Mouse (Mus musculus): ENCODE data around the gene Amph. TPM values are rescaled to one million over a fixed set of nuclear protein-coding genes. Genes with fewer than 3 reads are reported as not detected.
A peak's percentile ranks its signal among the peaks of the same experiment; 100 is the strongest.

The Amph gene
- polyA plus RNA-seq, 1 experiment from 2014 or later = 0.11 TPM

DNA sequence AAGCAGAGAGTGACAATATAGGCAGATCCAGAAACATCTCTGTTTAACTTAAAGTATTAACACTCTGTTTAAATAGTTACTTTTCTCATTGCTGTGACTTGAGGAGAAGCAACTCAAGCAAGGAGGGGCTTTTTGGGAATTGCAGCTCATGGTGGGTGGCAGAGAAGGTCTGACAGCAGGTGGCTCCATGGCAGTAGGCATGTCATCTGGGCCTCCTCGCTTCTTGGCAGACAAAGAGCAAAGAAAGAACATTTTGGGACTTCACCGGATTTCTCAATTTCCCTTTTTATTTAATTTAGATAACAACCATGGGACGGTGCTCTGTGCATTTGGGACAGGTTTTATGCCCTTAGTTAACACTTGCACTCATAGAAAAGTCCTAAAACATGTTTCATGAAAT lies 195.8 kb downstream of the Amph start:
- Histone ChIP-seq H3K4me3 (ENCODE audit: low read depth, low read length) (no peak overlapping the region), H3K4me1 (ENCODE audit: control insufficient read depth, low read depth, low read length) (peaks cover 8% of the 10 kb centered on the region), H3K9ac (ENCODE audit: low read depth, low read length) (no peak overlapping the region), H3K27ac (ENCODE audit: low read length) (no peak overlapping the region), H3K4me2 (ENCODE audit: low read depth, low read length) (no peak overlapping the region), H3K9me3 (replicated peaks; ENCODE audit: control insufficient read depth, low read length) (no peaks in the 10 kb centered on the region), H3K36me3 (ENCODE audit: control insufficient read depth, insufficient read depth) (no peaks in the 10 kb centered on the region), H3K27me3 (ENCODE audit: control insufficient read depth, insufficient read depth, low read depth, low read length) (no peaks in the 10 kb centered on the region)
- ATAC-seq (ENCODE audit: low read depth) = no peak
- 73% methylated on average over 3 of the region's 3 CpGs for WGBS (ENCODE audit: insufficient replicate concordance)

- ATAC-seq (ENCODE audit: low read depth) = peak; percentile 66
Measured at GRCm38 (mm10) chr13:19147468-19147867, 199.5 kb downstream of the Amph start.

DNA sequence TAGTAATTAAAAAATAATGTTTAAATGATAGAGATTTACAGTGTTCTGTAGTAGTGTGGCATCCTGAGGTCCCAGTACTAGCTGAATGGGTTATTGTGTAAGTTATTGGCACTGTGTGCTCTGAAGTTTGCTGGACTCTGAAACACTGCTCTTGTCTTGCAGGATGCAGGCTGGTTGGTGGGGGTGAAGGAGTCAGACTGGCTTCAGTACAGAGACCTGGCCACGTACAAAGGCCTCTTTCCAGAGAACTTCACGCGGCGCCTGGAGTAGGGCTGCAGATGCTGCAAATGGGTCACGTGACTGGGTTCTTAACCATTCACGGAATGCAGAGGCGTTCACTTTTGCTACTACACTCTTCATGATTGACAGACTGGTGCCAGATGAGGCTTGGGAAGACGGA lies 201.6 kb downstream of the Amph start:
- Histone ChIP-seq H3K36me3 (ENCODE audit: control insufficient read depth, insufficient read depth) (no peaks in the 10 kb centered on the region), H3K4me3 (ENCODE audit: low read depth, low read length) (no peak overlapping the region), H3K27ac (ENCODE audit: low read length) (no peak overlapping the region), H3K4me2 (ENCODE audit: low read depth, low read length) (no peak overlapping the region), H3K9ac (ENCODE audit: low read depth, low read length) (no peak overlapping the region), H3K9me3 (replicated peaks; ENCODE audit: control insufficient read depth, low read length) (no peaks in the 10 kb centered on the region), H3K27me3 (ENCODE audit: control insufficient read depth, insufficient read depth, low read depth, low read length) (no peaks in the 10 kb centered on the region), H3K4me1 (ENCODE audit: control insufficient read depth, low read depth, low read length) (peaks cover 5% of the 10 kb centered on the region)
- WGBS (ENCODE audit: insufficient replicate concordance) = 81% methylated on average over 8 of the region's 8 CpGs
- no peak for ATAC-seq (ENCODE audit: low read depth)

More at GRCm38 (mm10) chr13:19147468-19147867, 199.5 kb downstream of the Amph start:
- Histone ChIP-seq H3K27ac (ENCODE audit: low read length) (peak overlapping the region; percentile 53; the same call in 1 of the 2 replicates), H3K9me3 (replicated peaks; ENCODE audit: control insufficient read depth, low read length) (no peaks in the 10 kb centered on the region), H3K4me1 (ENCODE audit: control insufficient read depth, low read depth, low read length) (peaks cover 5% of the 10 kb centered on the region), H3K27me3 (ENCODE audit: control insufficient read depth, insufficient read depth, low read depth, low read length) (no peaks in the 10 kb centered on the region), H3K36me3 (ENCODE audit: control insufficient read depth, insufficient read depth) (no peaks in the 10 kb centered on the region), H3K4me2 (ENCODE audit: low read depth, low read length) (no peak overlapping the region), H3K4me3 (ENCODE audit: low read depth, low read length) (no peak overlapping the region), H3K9ac (ENCODE audit: low read depth, low read length) (no peak overlapping the region)
- 61% methylated on average over 3 of the region's 3 CpGs for WGBS (ENCODE audit: insufficient replicate concordance)

GRCm38 (mm10) chr13:19150438-19151301 lies 202.7 kb downstream of the Amph start:
- H3K36me3 ChIP-seq (ENCODE audit: control insufficient read depth, insufficient read depth) = no peaks in the 10 kb centered on the region
- no peaks in the 10 kb centered on the region for H3K27me3 ChIP-seq (ENCODE audit: control insufficient read depth, insufficient read depth, low read depth, low read length)
- no peak overlapping the region for H3K4me2 ChIP-seq (ENCODE audit: low read depth, low read length)
- H3K27ac ChIP-seq (ENCODE audit: low read length) = no peak overlapping the region
- no peak overlapping the region for H3K4me3 ChIP-seq (ENCODE audit: low read depth, low read length)
- peak; percentile 83 for ATAC-seq (ENCODE audit: low read depth)
- peaks cover 5% of the 10 kb centered on the region for H3K4me1 ChIP-seq (ENCODE audit: control insufficient read depth, low read depth, low read length)
- WGBS (ENCODE audit: insufficient replicate concordance) = 40% methylated on average over 12 of the region's 12 CpGs
- no peak overlapping the region for H3K9ac ChIP-seq (ENCODE audit: low read depth, low read length)
- H3K9me3 ChIP-seq (replicated peaks; ENCODE audit: control insufficient read depth, low read length) = no peaks in the 10 kb centered on the region

DNA sequence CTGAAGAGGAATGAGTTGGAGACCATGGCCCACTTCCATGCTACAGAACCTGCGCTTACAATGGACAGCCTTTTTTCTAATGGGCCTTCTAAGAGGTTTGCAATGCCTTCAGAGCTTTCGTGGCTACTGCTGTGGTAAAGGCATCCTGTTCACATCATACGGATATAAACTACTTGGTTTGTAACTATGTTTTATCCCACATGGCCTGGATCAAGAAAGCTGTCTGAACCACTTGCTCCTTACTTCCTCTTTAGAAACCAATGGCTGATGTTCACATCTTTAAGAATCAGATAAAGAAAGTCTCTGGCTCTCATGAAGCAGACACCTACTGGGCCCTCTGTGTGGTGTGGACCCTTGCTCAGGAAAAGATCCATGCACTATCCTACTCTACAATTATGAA lies 204.1 kb downstream of the Amph start:
- Histone ChIP-seq H3K36me3 (ENCODE audit: control insufficient read depth, insufficient read depth) (no peaks in the 10 kb centered on the region), H3K9me3 (replicated peaks; ENCODE audit: control insufficient read depth, low read length) (no peaks in the 10 kb centered on the region), H3K4me2 (ENCODE audit: low read depth, low read length) (no peak overlapping the region), H3K4me3 (ENCODE audit: low read depth, low read length) (no peak overlapping the region), H3K9ac (ENCODE audit: low read depth, low read length) (no peak overlapping the region), H3K27ac (ENCODE audit: low read length) (no peak overlapping the region), H3K4me1 (ENCODE audit: control insufficient read depth, low read depth, low read length) (peaks cover 5% of the 10 kb centered on the region), H3K27me3 (ENCODE audit: control insufficient read depth, insufficient read depth, low read depth, low read length) (no peaks in the 10 kb centered on the region)
- WGBS (ENCODE audit: insufficient replicate concordance) = 53% methylated on average over 3 of the region's 3 CpGs
- no peak for ATAC-seq (ENCODE audit: low read depth)

DNA sequence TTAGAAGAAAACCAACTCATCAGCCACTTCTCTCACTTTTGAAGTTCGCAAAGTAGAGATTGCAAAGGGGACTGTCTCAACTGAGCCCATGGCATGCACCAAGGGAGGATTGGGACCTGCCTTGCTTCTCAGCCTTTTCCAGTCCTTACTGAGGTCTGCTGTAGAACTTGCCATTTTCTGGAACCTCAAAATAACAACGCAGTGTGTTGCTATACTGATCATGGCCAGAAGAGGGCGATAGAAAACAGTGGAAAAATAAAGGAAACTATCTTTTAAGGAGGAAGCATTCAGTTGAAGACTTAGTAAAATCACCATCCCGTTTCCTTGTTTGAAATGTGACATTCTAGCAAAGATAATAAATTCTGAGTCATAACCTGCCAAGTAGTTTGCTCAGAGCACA lies 210.5 kb downstream of the Amph start:
- Histone ChIP-seq H3K9ac (ENCODE audit: low read depth, low read length) (no peak overlapping the region), H3K4me2 (ENCODE audit: low read depth, low read length) (no peak overlapping the region), H3K27me3 (ENCODE audit: control insufficient read depth, insufficient read depth, low read depth, low read length) (no peaks in the 10 kb centered on the region), H3K27ac (ENCODE audit: low read length) (no peak overlapping the region), H3K9me3 (replicated peaks; ENCODE audit: control insufficient read depth, low read length) (no peaks in the 10 kb centered on the region), H3K4me1 (ENCODE audit: control insufficient read depth, low read depth, low read length) (no peaks in the 10 kb centered on the region), H3K4me3 (ENCODE audit: low read depth, low read length) (no peak overlapping the region), H3K36me3 (ENCODE audit: control insufficient read depth, insufficient read depth) (no peaks in the 10 kb centered on the region)
- no peak for ATAC-seq (ENCODE audit: low read depth)
- WGBS (ENCODE audit: insufficient replicate concordance) = 17% methylated on average over 4 of the region's 4 CpGs

GRCm38 (mm10) chr13:19160616-19161015 lies 212.6 kb downstream of the Amph start:
- no peaks in the 10 kb centered on the region for H3K27me3 ChIP-seq (ENCODE audit: control insufficient read depth, insufficient read depth, low read depth, low read length)
- no peaks in the 10 kb centered on the region for H3K4me1 ChIP-seq (ENCODE audit: control insufficient read depth, low read depth, low read length)
- no peak overlapping the region for H3K27ac ChIP-seq (ENCODE audit: low read length)
- H3K9me3 ChIP-seq (replicated peaks; ENCODE audit: control insufficient read depth, low read length) = no peaks in the 10 kb centered on the region
- H3K9ac ChIP-seq (ENCODE audit: low read depth, low read length) = no peak overlapping the region
- WGBS (ENCODE audit: insufficient replicate concordance) = 74% methylated on average over 7 of the region's 7 CpGs
- H3K36me3 ChIP-seq (ENCODE audit: control insufficient read depth, insufficient read depth) = no peaks in the 10 kb centered on the region
- no peak for ATAC-seq (ENCODE audit: low read depth)
- H3K4me2 ChIP-seq (ENCODE audit: low read depth, low read length) = no peak overlapping the region
- no peak overlapping the region for H3K4me3 ChIP-seq (ENCODE audit: low read depth, low read length)

DNA sequence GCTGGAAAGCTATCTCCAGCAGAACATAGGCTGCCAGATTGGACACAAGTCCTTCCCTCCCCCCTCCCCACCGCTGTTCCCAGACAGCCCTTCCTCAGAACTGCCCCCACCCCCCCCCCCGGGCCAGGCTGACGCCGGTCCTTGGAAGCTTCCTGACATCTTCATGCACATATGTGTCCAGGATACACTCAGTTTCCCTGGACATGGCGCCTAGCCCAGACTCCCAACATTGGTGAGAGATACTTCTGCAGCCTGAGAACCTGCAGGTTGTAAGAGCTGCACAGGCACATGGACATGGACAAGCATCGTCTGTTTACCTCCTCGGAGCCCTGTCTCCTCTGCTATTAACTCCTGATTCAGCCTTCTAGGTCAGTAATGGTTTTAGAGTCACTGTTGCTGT lies 213.1 kb downstream of the Amph start:
- no peak overlapping the region for H3K27ac ChIP-seq (ENCODE audit: low read length)
- 59% methylated on average over 6 of the region's 7 CpGs for WGBS (ENCODE audit: insufficient replicate concordance)
- no peaks in the 10 kb centered on the region for H3K36me3 ChIP-seq (ENCODE audit: control insufficient read depth, insufficient read depth)
- ATAC-seq (ENCODE audit: low read depth) = no peak
- no peak overlapping the region for H3K4me2 ChIP-seq (ENCODE audit: low read depth, low read length)
- H3K9ac ChIP-seq (ENCODE audit: low read depth, low read length) = no peak overlapping the region
- no peaks in the 10 kb centered on the region for H3K4me1 ChIP-seq (ENCODE audit: control insufficient read depth, low read depth, low read length)
- H3K4me3 ChIP-seq (ENCODE audit: low read depth, low read length) = no peak overlapping the region
- no peaks in the 10 kb centered on the region for H3K9me3 ChIP-seq (replicated peaks; ENCODE audit: control insufficient read depth, low read length)
- no peaks in the 10 kb centered on the region for H3K27me3 ChIP-seq (ENCODE audit: control insufficient read depth, insufficient read depth, low read depth, low read length)

DNA sequence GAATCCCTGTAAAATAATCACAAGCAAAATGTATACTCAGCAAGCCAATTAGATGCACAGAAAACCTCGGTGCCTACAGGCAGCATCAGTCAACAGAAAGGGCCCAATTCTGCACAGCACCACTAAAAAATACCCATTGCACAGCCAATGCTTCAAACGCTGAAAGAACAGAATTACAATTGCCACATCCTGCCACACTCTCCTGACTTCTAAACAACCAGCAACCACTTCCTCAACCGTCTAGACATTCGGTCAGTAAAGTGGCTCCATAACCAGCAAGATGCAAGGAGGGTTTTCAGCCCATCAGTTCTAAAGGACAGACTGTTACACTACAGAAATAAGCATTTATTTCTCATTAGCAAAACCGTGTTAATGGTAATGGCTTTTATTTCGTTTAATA lies 214.1 kb downstream of the Amph start:
- ATAC-seq (ENCODE audit: low read depth) = no peak
- no peaks in the 10 kb centered on the region for H3K27me3 ChIP-seq (ENCODE audit: control insufficient read depth, insufficient read depth, low read depth, low read length)
- H3K4me2 ChIP-seq (ENCODE audit: low read depth, low read length) = no peak overlapping the region
- no peaks in the 10 kb centered on the region for H3K36me3 ChIP-seq (ENCODE audit: control insufficient read depth, insufficient read depth)
- H3K9me3 ChIP-seq (replicated peaks; ENCODE audit: control insufficient read depth, low read length) = no peaks in the 10 kb centered on the region
- no peak overlapping the region for H3K9ac ChIP-seq (ENCODE audit: low read depth, low read length)
- no peaks in the 10 kb centered on the region for H3K4me1 ChIP-seq (ENCODE audit: control insufficient read depth, low read depth, low read length)
- H3K27ac ChIP-seq (ENCODE audit: low read length) = no peak overlapping the region
- WGBS (ENCODE audit: insufficient replicate concordance) = 34% methylated on average over 6 of the region's 6 CpGs
- H3K4me3 ChIP-seq (ENCODE audit: low read depth, low read length) = no peak overlapping the region
